Mouse (Mus musculus): ENCODE results near the gene Ergic3.

Gene Ergic3

GRCm38 (mm10) chr2:156066126-156066525 lies 58.3 kb downstream of the Ergic3 start:
- no peak for DNase-seq (ENCODE audit: low spot score in 2 of 2)

Data from spleen, postnatal 36 days (tissue).